Mouse (Mus musculus) intestine, embryonic 16.5 days (tissue): Measurements from ENCODE around the gene Zfp69. TPM values are rescaled to one million over a fixed set of nuclear protein-coding genes. Genes with fewer than 3 reads are reported as not detected.

Experiments
- ATAC-seq: fragments of 200-750 bp; cut with Nextera tagmentation; 2 replicates; pipeline ENCODE4 v1.8.0; 2017; ENCODE audit warnings: moderate TSS enrichment, moderate library complexity
- H3K27ac ChIP-seq: fragments of 300-500 bp; sonication (generic); 2 replicates; pipeline ENCODE4 v1.5.1; 2014; ENCODE audit warnings: mild to moderate bottlenecking, low read length
- H3K27me3 ChIP-seq: fragments of 300-500 bp; sonication (generic); replicated peaks from 2 replicates; pipeline ENCODE4 v1.6.1; 2014; ENCODE audit warnings: low read length, control low read depth, mixed read lengths; ENCODE audit not compliant: control insufficient read depth, insufficient read depth
- H3K36me3 ChIP-seq: fragments of 300-500 bp; sonication (generic); 2 replicates; pipeline ENCODE4 v1.6.1; 2014; ENCODE audit warnings: low read length, control low read depth; ENCODE audit not compliant: control insufficient read depth, insufficient read depth
- H3K4me1 ChIP-seq: fragments of 300-500 bp; sonication (generic); 2 replicates; pipeline ENCODE4 v1.6.1; 2014; ENCODE audit warnings: low read length, control low read depth, mixed read lengths; ENCODE audit not compliant: control insufficient read depth, insufficient read depth
- H3K4me2 ChIP-seq: fragments of 300-500 bp; sonication (generic); 2 replicates; pipeline ENCODE4 v1.6.1; 2014; ENCODE audit warnings: low read depth, low read length, control low read depth
- H3K4me3 ChIP-seq: fragments of 300-500 bp; sonication (generic); 2 replicates; pipeline ENCODE4 v1.5.1; 2014; ENCODE audit warnings: mild to moderate bottlenecking, low read length
- H3K9ac ChIP-seq: fragments of 300-500 bp; sonication (generic); 2 replicates; pipeline ENCODE4 v1.6.1; 2014; ENCODE audit warnings: low read depth, low read length
- H3K9me3 ChIP-seq: fragments of 300-500 bp; sonication (generic); 2 replicates; pipeline ENCODE4 v1.6.1; 2016; ENCODE audit warnings: low read length, control low read depth; ENCODE audit not compliant: control insufficient read depth
- WGBS: fragments of 180-500 bp; shearing (Covaris S2); extraction: QIAGEN DNeasy Blood & Tissue Kit; methylation state at CpG from one replicate; pipeline ENCODE4 v1.1.7; 2014; 5-methylcytosine and 5-hydroxymethylcytosine counted together
- polyA plus RNA-seq: library from polyadenylated mRNA; unstranded; fragments of >200 nt; fragmentation: Nextera tagmentation; extraction: Ambion mirVana; gene quantifications from 2 replicates; pipeline ENCODE4 v1.2.1, GENCODE M21; 2015

Gene Zfp69
- polyA plus RNA-seq, 1 experiment from 2014 or later = 4.8 TPM

- 0 out of 2 replicates have a peak, but pooled peaks cover 6% of the 10 kb centered on the region for H3K36me3 ChIP-seq
- H3K9ac ChIP-seq = no peak overlapping the region
- H3K27ac ChIP-seq = no peak overlapping the region
- no peak overlapping the region for H3K4me3 ChIP-seq
- 85% methylated on average over 11 of the region's 11 CpGs for WGBS
- no peaks in the 10 kb centered on the region for H3K4me1 ChIP-seq
- no peak for ATAC-seq
- no peaks in the 10 kb centered on the region for H3K27me3 ChIP-seq
- no peak overlapping the region for H3K4me2 ChIP-seq
- H3K9me3 ChIP-seq = no peaks in the 10 kb centered on the region
Observed at GRCm38 (mm10) chr4:120974711-120975427, 23.4 kb upstream of the Zfp69 start.

GRCm38 (mm10) chr4:120971842-120972241 lies 20.3 kb upstream of the Zfp69 start:
- H3K27ac ChIP-seq = no peak overlapping the region
- WGBS = 89% methylated on average over 8 of the region's 8 CpGs
- H3K4me2 ChIP-seq = no peak overlapping the region
- 0 out of 2 replicates have a peak, but pooled peaks cover 6% of the 10 kb centered on the region for H3K36me3 ChIP-seq
- H3K9me3 ChIP-seq = no peaks in the 10 kb centered on the region
- no peaks in the 10 kb centered on the region for H3K4me1 ChIP-seq
- no peaks in the 10 kb centered on the region for H3K27me3 ChIP-seq
- H3K9ac ChIP-seq = no peak overlapping the region
- no peak for ATAC-seq
- H3K4me3 ChIP-seq = no peak overlapping the region

DNA sequence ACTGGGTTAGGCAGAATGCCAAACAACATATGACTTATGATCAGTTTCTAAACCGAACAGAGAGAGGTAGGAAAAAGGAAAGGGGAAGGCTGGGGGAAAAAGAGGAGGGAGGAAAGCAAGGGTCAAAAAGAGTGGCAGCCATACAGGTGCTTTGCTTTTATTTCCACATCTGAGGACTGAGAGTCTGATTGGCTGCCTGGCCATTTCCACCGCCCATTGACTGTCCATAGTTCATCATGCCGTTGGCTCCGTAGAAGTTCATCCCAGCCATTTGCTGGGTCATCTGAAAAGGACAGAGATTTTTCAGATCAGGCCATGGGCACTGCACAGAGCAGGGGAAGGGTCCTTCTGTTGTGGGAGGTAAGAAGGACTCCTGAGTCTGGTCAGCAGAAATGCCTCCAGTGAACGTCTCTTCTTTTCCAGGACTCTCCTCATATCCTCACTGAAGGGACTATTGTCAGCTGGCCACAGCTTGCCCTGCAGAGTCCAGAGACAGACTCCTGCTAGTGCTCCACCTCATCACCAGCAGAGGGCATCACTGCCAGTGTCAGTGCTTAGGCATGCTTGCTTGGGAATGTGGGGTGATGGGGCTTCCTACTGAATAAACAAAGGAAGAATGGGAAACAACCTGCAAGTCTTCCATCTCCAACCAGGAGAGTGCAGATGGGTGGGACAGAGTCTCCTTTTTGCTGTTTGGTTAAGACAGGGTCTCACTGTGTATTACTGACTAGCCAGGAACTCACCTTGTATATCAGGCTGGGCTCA lies 18.1 kb upstream of the Zfp69 start:
- Histone ChIP-seq H3K4me3 (no peak overlapping the region), H3K4me2 (no peak overlapping the region), H3K27ac (no peak overlapping the region), H3K4me1 (no peaks in the 10 kb centered on the region), H3K27me3 (no peaks in the 10 kb centered on the region), H3K9me3 (no peaks in the 10 kb centered on the region), H3K9ac (no peak overlapping the region), H3K36me3 (0 out of 2 replicates have a peak, but pooled peaks cover 6% of the 10 kb centered on the region)
- no peak for ATAC-seq
- 83% methylated on average over 5 of the region's 5 CpGs for WGBS

DNA sequence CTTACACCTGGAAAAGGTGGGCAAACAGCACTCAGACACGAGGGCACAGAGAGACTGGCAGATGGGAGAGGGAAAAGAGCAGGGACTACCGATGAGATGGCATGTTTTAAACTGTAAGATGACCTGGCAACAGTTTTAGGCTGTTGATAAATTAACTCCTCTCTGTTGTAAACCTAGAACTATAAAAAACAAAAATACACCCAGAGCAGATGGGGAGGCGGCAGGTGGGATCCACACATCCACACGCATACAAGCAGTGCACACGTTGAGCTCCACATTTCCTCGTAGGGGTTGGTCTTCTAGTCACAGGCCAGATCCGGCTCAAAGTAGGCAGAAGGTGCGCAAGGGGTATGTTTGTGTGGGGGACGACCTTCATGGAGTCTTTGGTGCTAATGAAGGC lies 17.0 kb upstream of the Zfp69 start:
- WGBS = 89% methylated on average over 9 of the region's 9 CpGs
- H3K9me3 ChIP-seq = no peaks in the 10 kb centered on the region
- H3K27me3 ChIP-seq = no peaks in the 10 kb centered on the region
- 0 out of 2 replicates have a peak, but pooled peaks cover 6% of the 10 kb centered on the region for H3K36me3 ChIP-seq
- H3K4me1 ChIP-seq = no peaks in the 10 kb centered on the region
- no peak overlapping the region for H3K4me2 ChIP-seq
- H3K9ac ChIP-seq = no peak overlapping the region
- no peak overlapping the region for H3K27ac ChIP-seq
- H3K4me3 ChIP-seq = no peak overlapping the region
- ATAC-seq = no peak

DNA sequence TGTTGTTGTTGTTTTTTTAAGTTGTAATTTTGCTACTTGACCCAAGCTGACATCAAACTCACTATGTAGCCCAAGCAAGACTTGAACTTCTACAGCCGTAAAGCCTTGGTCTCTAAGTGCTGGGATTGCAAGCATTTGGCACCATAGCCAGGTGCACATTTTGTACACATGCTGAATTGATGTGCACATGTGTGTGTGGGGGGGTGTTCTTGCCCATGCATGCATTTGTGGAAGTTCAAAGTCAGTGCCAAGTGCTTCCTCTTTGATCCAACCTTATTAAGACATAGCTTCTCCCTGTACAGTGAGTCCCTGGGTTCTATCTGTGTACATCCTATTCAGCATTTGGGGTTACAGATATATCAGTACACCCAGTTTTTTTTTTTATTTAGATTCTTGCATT lies 4.1 kb upstream of the Zfp69 start:
- no peak overlapping the region for H3K27ac ChIP-seq
- no peaks in the 10 kb centered on the region for H3K36me3 ChIP-seq
- no peak overlapping the region for H3K9ac ChIP-seq
- H3K4me1 ChIP-seq = 0 out of 2 replicates have a peak, but pooled peaks cover 2% of the 10 kb centered on the region
- no peak overlapping the region for H3K4me2 ChIP-seq
- no peaks in the 10 kb centered on the region for H3K9me3 ChIP-seq
- H3K4me3 ChIP-seq = no peak overlapping the region
- ATAC-seq = no peak
- WGBS = 93% methylated on average over 1 of the region's 1 CpGs
- no peaks in the 10 kb centered on the region for H3K27me3 ChIP-seq

GRCm38 (mm10) chr4:120953667-120954066 lies 2.2 kb upstream of the Zfp69 start:
- H3K9ac ChIP-seq = no peak overlapping the region
- H3K9me3 ChIP-seq = no peaks in the 10 kb centered on the region
- no peaks in the 10 kb centered on the region for H3K27me3 ChIP-seq
- ATAC-seq = no peak
- H3K4me3 ChIP-seq = no peak overlapping the region
- no peak overlapping the region for H3K27ac ChIP-seq
- 0 out of 2 replicates have a peak, but pooled peaks cover 3% of the 10 kb centered on the region for H3K4me1 ChIP-seq
- H3K36me3 ChIP-seq = no peaks in the 10 kb centered on the region
- no peak overlapping the region for H3K4me2 ChIP-seq
- WGBS = 86% methylated on average over 1 of the region's 1 CpGs

GRCm38 (mm10) chr4:120953038-120953437 lies 1.5 kb upstream of the Zfp69 start:
- no peaks in the 10 kb centered on the region for H3K27me3 ChIP-seq
- no peaks in the 10 kb centered on the region for H3K36me3 ChIP-seq
- H3K9me3 ChIP-seq = no peaks in the 10 kb centered on the region
- 0 out of 2 replicates have a peak, but pooled peaks cover 3% of the 10 kb centered on the region for H3K4me1 ChIP-seq
- H3K4me3 ChIP-seq = no peak overlapping the region
- no peak overlapping the region for H3K27ac ChIP-seq
- 76% methylated on average over 4 of the region's 4 CpGs for WGBS
- no peak overlapping the region for H3K4me2 ChIP-seq
- no peak overlapping the region for H3K9ac ChIP-seq
- no peak for ATAC-seq

- H3K9ac ChIP-seq = peak overlapping the region; percentile 88
- H3K27ac ChIP-seq = peak overlapping the region; percentile 82
- no peaks in the 10 kb centered on the region for H3K27me3 ChIP-seq
- H3K36me3 ChIP-seq = no peaks in the 10 kb centered on the region
- ATAC-seq = no peak
- WGBS = 38% methylated on average over 6 of the region's 6 CpGs
- 0 out of 2 replicates have a peak, but pooled peaks cover 3% of the 10 kb centered on the region for H3K4me1 ChIP-seq
- no peaks in the 10 kb centered on the region for H3K9me3 ChIP-seq
- peak overlapping the region; percentile 46 for H3K4me2 ChIP-seq
- H3K4me3 ChIP-seq = peak overlapping the region; percentile 81
Observed at GRCm38 (mm10) chr4:120952163-120952562, 664 bp upstream of the Zfp69 start.

DNA sequence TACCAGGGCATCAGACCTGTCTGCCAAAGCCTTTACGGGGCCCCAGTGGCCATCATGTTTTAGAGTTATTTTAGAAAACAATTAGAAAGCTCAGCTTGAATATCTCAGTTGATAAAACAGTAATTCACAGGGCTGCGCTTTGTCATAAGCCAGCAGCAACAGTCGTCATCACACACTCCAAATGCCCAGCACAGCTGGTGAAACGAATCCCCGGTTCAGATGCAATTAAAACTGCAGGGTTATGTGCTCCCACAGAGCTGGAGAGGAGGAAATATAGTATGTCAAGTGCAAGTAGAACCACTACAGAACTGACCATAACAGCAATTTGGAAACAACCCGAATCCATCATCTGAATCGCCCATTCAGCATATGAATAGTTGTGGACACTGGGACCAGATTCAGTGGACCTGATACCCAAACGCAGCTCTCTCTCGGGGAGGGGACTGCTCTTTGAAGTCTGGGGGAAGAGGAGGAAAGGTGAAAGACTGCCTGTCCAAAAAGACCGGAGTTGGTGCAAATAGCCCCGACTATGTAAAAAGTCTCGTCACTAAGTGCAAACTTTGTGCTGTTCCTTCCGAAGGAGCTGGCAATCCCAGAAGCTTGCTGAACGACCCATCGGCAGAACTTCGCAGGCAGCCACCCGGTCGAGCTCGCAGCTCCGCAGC lies 604 bp downstream of the Zfp69 start:
- peak; percentile 17; the same call in 1 of the 2 replicates for ATAC-seq
- WGBS = 4% methylated on average over 20 of the region's 20 CpGs
- H3K27me3 ChIP-seq = no peaks in the 10 kb centered on the region
- peak overlapping the region; percentile 71 for H3K4me2 ChIP-seq
- H3K9ac ChIP-seq = peak overlapping the region; percentile 88
- peak overlapping the region; percentile 81 for H3K4me3 ChIP-seq
- H3K27ac ChIP-seq = peak overlapping the region; percentile 82; the same call in 1 of the 2 replicates
- no peaks in the 10 kb centered on the region for H3K36me3 ChIP-seq
- H3K9me3 ChIP-seq = no peaks in the 10 kb centered on the region
- H3K4me1 ChIP-seq = 0 out of 2 replicates have a peak, but pooled peaks cover 3% of the 10 kb centered on the region
